Mouse (Mus musculus) kidney, postnatal 25 days (tissue): ENCODE measurements around the gene Max.

ENCODE experiments used
- DNase-seq, 2 experiments: peaks; one replicate each; pipeline ENCODE4 v3.0.0; 2021; ENCODE audit warnings: mixed read lengths in 2 of 2

The Max gene

DNA sequence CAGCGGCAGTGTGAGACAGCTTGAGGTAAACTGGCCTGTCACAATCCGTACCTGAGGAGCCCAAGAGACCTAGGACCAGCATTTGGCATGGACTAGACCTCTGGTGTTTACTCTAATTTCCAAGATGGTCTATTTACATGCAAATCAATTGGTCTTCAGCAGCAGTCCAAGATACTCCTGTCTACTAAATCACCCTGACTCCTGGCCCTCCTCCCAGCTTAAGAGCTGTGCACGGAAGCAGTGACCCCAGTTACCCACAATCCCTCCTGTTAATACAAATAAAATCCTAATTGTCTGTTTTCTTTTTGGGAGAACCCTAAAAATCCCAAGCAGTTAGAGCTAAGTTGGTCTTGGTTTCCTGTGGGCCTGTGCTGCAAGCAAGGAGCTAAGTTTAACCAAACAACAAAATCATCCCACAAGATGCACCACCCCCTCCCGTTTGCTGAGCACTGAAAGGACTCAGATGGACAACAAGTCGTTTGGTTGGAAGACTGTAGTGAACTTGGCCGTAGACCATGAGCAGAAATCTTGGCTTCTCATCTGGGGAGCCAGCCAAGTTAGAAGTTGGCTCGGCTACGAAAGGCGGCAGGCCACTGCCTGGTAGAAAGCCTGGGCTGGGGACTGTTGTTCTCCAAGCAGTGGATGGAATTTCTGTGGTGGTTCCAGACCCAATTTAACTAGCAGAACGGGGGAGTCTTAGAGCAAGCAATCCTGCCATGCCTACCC lies 7.1 kb downstream of the Max start:
- DNase-seq, result peak; percentile 76 to 87

- peak; percentile 19 to 75 for DNase-seq
These were observed 8.1 kb downstream of the Max start for GRCm38 (mm10) chr12:76953750-76954363.

DNA sequence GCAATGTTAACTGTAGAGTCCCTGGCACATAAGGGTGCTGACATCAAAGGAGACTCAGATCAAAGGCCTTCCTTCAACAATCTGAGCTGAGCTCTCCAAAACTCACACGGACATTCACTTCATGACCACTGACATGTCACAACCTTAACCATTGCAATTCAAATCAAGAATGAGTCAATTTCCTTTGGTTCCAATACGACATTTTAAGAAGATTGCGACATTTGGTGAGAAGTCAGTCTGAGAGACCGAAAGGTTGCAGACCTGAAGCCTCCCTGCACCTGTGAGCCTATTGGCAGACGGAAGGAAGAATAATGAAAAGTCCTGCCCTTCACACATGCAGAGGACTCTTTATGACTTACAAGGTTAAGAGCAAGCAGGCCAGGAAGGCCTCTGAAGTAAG lies 11.7 kb downstream of the Max start:
- no peak for DNase-seq

DNA sequence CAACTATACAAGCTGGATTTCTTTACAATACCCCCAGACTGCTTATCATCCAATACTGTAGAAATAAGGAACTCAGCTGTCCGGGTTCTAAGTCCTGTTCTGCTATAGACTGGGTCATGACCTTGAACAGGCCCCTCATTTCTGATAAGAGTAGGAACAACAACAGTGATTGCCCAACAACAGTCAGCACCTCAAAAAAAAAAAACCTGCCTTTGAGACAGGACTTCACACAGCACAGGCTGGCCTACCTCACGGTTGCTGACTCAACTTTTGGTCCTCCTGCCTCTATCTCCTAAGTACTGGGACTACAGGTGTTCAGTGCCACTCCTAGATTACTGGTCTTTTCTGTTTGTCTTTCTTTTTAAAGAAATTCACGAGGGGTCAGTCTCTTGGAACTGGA lies 13.2 kb downstream of the Max start:
- DNase-seq, result no peak

DNA sequence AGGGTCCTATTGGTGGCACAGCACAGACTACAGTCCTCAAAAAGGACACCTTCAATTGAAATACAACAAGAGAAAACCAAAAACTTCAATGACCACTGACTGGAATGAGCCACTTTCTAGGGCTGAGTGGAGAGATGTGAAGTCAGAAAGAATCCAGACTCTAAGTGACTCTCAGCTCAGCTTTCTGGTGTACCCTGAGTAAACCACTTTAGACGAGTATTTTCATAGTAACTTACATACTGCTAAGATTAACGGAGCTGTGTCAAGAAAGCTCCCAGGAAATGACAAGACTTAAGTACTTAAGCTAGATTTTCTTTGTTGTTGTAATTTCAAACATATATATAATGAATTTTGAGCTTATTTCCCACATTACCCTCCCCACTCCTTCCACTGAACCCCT lies 13.8 kb downstream of the Max start:
- no peak for DNase-seq

- DNase-seq, result no peak
These were observed 14.5 kb downstream of the Max start for GRCm38 (mm10) chr12:76947487-76947886.

DNA sequence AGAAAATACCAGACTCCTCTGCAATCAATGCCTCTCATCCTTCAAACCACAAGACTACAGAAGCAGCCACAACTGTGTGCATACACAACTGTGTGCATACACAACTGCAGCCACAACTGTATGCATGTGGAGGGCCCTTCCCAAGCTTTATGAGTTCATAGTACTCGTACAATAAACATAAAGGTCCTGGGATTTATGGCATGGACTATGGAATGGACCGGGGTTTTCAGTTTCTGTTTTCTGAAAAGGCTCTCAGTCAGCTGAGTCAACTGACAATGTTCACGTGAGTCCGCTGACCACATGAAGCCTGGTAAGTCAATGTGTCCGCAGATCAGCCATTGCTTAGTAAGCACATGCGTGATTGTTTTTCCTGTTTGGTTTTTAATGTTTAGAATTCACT lies 18.5 kb downstream of the Max start:
- peak in 1 of 2 experiments; percentile 28 for DNase-seq

GRCm38 (mm10) chr12:76943046-76943445 lies 19.0 kb downstream of the Max start:
- DNase-seq, result no peak

GRCm38 (mm10) chr12:76942476-76942875 lies 19.5 kb downstream of the Max start:
- no peak for DNase-seq

DNA sequence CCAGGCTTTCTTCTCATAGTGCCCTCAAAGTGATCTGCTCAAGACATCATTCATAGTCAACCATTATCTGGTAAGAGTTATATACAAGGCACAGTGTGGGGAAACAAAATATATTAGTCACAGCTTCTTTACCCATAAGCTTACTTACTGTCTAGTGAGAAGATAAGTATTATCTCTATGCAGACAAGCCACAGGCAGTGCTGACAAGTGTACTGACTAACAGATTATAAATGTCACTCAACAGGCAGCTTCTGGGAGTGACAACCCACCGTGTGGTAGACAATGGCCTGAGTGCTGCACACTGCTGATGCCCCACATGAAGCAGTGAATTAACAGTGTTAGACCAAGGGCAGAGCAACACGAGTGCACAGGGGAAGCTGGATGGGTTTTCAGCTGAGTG lies 20.5 kb downstream of the Max start:
- DNase-seq, result no peak

GRCm38 (mm10) chr12:76938013-76938412 lies 24.0 kb downstream of the Max start:
- DNase-seq, result peak; percentile 34 to 82

DNA sequence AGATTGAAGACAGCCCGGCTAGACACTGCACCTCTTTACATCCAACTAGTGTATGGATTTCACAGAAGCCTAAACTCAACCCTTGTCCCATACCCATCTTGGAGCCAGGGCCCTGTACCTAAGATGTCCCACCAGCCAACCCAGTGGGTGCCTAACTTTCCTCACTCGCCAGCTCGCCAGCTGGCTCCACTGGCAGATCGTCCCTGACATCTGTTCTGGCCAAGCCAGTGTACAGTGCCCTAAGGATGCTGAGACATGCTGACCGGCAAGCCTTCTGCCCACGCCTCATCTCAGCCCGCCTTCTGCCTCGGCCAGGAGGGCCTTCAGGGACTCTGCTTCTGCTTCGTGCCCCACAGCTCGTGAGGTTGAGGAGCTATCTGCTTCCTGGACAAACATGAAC lies 25.8 kb downstream of the Max start:
- DNase-seq, result no peak

- no peak for DNase-seq
These were observed 27.6 kb downstream of the Max start for GRCm38 (mm10) chr12:76934438-76934837.

DNA sequence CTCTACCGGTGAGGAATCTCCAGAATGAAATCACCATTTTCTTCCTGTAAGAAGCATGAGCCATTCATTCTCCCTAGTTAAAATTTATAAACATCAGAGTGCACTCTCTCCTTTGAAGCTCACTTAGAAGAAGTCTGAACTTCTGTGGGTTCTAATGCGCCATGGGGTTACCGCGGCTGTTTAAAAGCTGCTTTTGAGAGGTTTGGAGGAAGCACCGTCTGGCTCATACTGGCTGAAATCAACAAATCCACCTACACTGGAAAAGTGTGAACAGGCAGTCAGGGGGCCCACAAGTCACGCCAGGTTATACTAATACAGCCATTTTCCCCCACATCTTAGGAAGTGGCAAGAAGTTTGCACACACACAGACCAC lies 29.3 kb downstream of the Max start:
- DNase-seq, result no peak

DNA sequence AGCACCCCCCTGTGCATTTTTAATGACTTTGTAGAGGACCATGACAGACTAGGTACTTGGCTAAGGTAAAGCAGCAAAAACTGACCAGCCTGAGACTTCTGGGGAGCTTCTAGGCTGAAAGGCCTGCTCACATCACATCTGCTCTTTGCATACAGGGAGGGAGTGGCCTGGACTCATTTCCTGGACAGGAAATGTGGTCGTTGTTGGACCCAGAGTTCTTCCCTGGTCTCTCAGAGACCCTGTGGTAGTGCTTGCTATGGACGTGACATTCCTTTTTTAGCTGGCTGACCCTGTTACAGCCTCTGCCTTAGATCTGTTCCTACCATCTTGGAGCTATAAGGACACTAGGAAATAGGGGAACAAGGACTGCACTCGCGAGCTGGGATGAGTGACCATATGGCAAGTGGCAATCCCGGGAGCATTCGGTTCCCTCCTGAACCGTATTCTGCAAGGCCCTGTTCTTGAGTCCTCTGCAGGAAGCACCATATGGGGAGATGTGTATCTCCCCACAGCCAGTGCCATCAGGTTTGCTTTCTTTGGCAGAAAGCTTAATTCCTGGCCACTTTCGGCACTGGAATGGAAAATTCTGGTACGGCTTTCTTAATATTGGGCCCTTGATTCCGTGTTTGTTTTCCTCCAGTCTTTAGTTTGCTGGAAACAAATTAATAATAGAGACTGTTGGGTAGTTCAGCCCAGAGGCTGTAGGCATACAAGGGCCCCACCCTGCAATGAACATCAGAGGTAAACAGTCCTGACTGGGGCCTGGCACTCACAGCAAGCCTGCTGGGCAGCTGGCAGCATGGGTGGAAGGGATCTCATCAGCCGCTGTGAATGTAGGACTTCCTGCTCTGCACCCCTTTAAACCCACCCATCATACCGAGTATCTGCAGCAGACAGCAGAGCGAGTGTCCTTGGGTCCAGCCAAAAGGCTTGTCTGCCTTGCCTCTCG lies 30.0 kb downstream of the Max start:
- no peak for DNase-seq

DNA sequence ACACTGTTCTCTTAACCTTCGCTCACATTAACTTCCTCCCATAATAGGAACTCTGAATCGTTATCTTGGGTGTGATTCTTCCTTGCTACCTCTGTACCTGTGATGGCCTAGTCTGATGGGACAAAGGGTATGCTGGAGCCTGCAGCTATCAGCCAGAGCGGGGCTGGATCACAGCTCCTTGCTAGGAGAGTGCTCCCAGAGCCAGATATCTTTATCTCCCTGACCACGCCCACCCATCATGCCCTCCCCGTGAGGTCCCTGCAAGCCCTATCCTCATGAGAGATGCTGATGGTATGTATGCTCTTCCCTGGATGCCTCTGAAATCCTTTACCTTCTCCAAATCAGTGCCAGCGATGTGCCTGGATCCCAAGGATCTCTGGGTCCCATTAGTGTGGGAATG lies 31.8 kb downstream of the Max start:
- no peak for DNase-seq

GRCm38 (mm10) chr12:76927539-76927938 lies 34.5 kb downstream of the Max start:
- DNase-seq, result peak in 1 of 2 experiments; percentile 68

GRCm38 (mm10) chr12:76927012-76927411 lies 35.0 kb downstream of the Max start:
- no peak for DNase-seq

- no peak for DNase-seq
These were observed 35.6 kb downstream of the Max start for GRCm38 (mm10) chr12:76926338-76926945.

GRCm38 (mm10) chr12:76924904-76925604 lies 36.9 kb downstream of the Max start:
- DNase-seq, result no peak

DNA sequence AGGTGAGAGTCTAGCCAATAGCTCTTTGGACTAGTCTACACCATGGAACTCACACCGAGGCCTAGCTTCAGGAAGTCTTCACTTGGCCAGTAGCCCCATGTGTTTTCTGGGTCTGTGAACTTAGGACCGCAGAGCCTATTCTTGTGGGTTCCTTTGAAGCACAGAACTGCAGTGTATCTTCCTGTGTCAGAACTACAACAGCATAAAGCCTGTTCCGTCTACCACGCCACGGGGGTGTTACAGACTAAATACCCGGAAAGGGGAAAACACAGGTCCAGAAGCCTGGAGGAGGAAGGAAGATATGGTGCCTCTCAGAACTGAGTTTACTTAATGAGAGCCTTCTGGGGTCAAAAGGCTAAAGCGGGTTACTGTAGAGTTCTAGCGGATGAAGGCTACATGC lies 38.9 kb downstream of the Max start:
- no peak for DNase-seq

- DNase-seq, result peak; percentile 33 to 58
These were observed 41.0 kb downstream of the Max start for GRCm38 (mm10) chr12:76920990-76921389.

DNA sequence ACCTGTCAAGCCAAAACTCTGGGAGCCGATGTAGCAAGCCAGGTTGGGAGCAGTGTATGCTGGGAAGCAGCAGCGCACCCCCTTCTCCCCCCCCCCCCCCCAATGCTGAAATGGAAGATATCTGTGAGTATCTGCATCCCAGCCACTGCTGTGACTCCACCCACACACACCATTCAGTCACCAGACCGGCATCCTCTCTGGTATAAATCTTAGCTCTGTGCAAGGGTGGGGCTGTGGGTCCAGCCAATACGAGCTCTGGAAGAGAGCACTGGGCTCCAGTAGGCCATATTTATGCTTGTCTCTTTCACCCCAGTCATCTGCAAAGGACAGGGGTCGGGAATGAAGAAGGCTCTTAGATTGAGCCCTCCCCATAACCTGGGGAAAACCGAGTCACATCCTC lies 41.6 kb downstream of the Max start:
- no peak for DNase-seq
